Mouse (Mus musculus) intestine, postnatal 0 days (tissue): ENCODE results near the gene Stard5. TPM values are rescaled to one million over a fixed set of nuclear protein-coding genes. Genes with fewer than 3 reads are reported as not detected.

Experiments
- ATAC-seq: fragments of 200-750 bp; cut with Nextera tagmentation; 2 replicates; pipeline ENCODE4 v1.8.0; 2017; ENCODE audit warnings: mild to moderate bottlenecking, moderate TSS enrichment, moderate library complexity
- H3K27ac ChIP-seq: fragments of 300-500 bp; sonication (generic); 2 replicates; pipeline ENCODE4 v1.5.1; 2014; ENCODE audit warnings: mild to moderate bottlenecking, low read depth, low read length, moderate library complexity
- H3K27me3 ChIP-seq: fragments of 300-500 bp; sonication (generic); replicated peaks from 2 replicates; pipeline ENCODE4 v1.6.1; 2014; ENCODE audit warnings: low read length, mixed read lengths; ENCODE audit not compliant: control insufficient read depth, insufficient read depth
- H3K36me3 ChIP-seq: fragments of 300-500 bp; sonication (generic); 2 replicates; pipeline ENCODE4 v1.6.1; 2014; ENCODE audit warnings: mild to moderate bottlenecking, moderate library complexity; ENCODE audit not compliant: control insufficient read depth, insufficient read depth
- H3K4me1 ChIP-seq: fragments of 300-500 bp; sonication (generic); replicated peaks from 2 replicates; pipeline ENCODE4 v1.6.1; 2014; ENCODE audit warnings: antibody characterized with exemption, low read length, mixed read lengths; ENCODE audit not compliant: control insufficient read depth, insufficient read depth
- H3K4me2 ChIP-seq: fragments of 300-500 bp; sonication (generic); replicated peaks from 2 replicates; pipeline ENCODE4 v1.6.1; 2014; ENCODE audit warnings: low read depth, mild to moderate bottlenecking, moderate library complexity
- H3K4me3 ChIP-seq: fragments of 300-500 bp; sonication (generic); 2 replicates; pipeline ENCODE4 v1.5.1; 2014; ENCODE audit warnings: low read depth, low read length
- H3K9ac ChIP-seq: fragments of 300-500 bp; sonication (generic); 2 replicates; pipeline ENCODE4 v1.6.1; 2014; ENCODE audit warnings: mild to moderate bottlenecking, low read depth, low read length
- H3K9me3 ChIP-seq: fragments of 300-500 bp; sonication (generic); 2 replicates; pipeline ENCODE4 v1.6.1; 2016; ENCODE audit warnings: mixed run types; ENCODE audit not compliant: control insufficient read depth
- CTCF ChIP-seq: sonication (generic); IDR thresholded peaks from 2 replicates; pipeline ENCODE4 v1.5.1; 2016; ENCODE audit warnings: low read depth, mild to moderate bottlenecking, control low read depth, antibody characterized with exemption, moderate library complexity
- WGBS: fragments of 180-500 bp; shearing (Covaris S2); extraction: QIAGEN DNeasy Blood & Tissue Kit; methylation state at CpG from one replicate; pipeline ENCODE4 v1.1.7; 2014; 5-methylcytosine and 5-hydroxymethylcytosine counted together
- polyA plus RNA-seq: library from polyadenylated mRNA; unstranded; fragments of >200 nt; fragmentation: Nextera tagmentation; extraction: Ambion mirVana; gene quantifications from 2 replicates; pipeline ENCODE4 v1.2.1, GENCODE M21; 2015

The Stard5 gene
- polyA plus RNA-seq, 1 experiment from 2014 or later: 67.6 TPM

- TF ChIP-seq CTCF: no peak
- Histone ChIP-seq H3K4me3 (no peak overlapping the region), H3K27ac (peak overlapping the region; percentile 2; the same call in 1 of the 2 replicates), H3K27me3 (no peaks in the 10 kb centered on the region), H3K9ac (no peak overlapping the region), H3K36me3 (no peaks in the 10 kb centered on the region), H3K4me2 (peak overlapping the region; percentile 4; the same call in 1 of the 2 replicates), H3K4me1 (peaks cover 8% of the 10 kb centered on the region), H3K9me3 (no peaks in the 10 kb centered on the region)
- 52% methylated on average over 5 of the region's 5 CpGs for WGBS
- no peak for ATAC-seq
Observed at GRCm38 (mm10) chr7:83654938-83655630, 23.3 kb downstream of the Stard5 start.

- Histone ChIP-seq H3K4me1 (peaks cover 6% of the 10 kb centered on the region), H3K9me3 (no peaks in the 10 kb centered on the region), H3K9ac (no peak overlapping the region), H3K4me2 (no peak overlapping the region), H3K27ac (peak overlapping the region; percentile 46; the same call in 1 of the 2 replicates), H3K4me3 (no peak overlapping the region), H3K27me3 (no peaks in the 10 kb centered on the region), H3K36me3 (no peaks in the 10 kb centered on the region)
- TF ChIP-seq CTCF: no peak
- ATAC-seq: no peak
- WGBS: 54% methylated on average over 1 of the region's 1 CpGs
Observed at GRCm38 (mm10) chr7:83658716-83659115, 27.0 kb downstream of the Stard5 start.

GRCm38 (mm10) chr7:83659159-83660065 is 27.7 kb downstream of the Stard5 start:
- H3K27ac ChIP-seq: peak overlapping the region; percentile 46
- peak; percentile 57 for ATAC-seq
- peak; percentile 29; the same call in 1 of the 2 replicates for TF ChIP-seq CTCF

GRCm38 (mm10) chr7:83660273-83660691 is 28.5 kb downstream of the Stard5 start:
- H3K4me3 ChIP-seq: no peak overlapping the region
- H3K9ac ChIP-seq: no peak overlapping the region
- no peaks in the 10 kb centered on the region for H3K36me3 ChIP-seq
- no peak overlapping the region for H3K27ac ChIP-seq
- no peak for ATAC-seq
- H3K4me2 ChIP-seq: no peak overlapping the region
- H3K9me3 ChIP-seq: no peaks in the 10 kb centered on the region
- TF ChIP-seq CTCF: peak; percentile 42; the same call in 1 of the 2 replicates
- H3K27me3 ChIP-seq: no peaks in the 10 kb centered on the region
- peaks cover 6% of the 10 kb centered on the region for H3K4me1 ChIP-seq
- 93% methylated on average over 11 of the region's 11 CpGs for WGBS

More at GRCm38 (mm10) chr7:83659159-83660065, 27.7 kb downstream of the Stard5 start:
- H3K27me3 ChIP-seq: no peaks in the 10 kb centered on the region
- H3K9me3 ChIP-seq: no peaks in the 10 kb centered on the region
- H3K4me1 ChIP-seq: peaks cover 5% of the 10 kb centered on the region
- H3K4me2 ChIP-seq: no peak overlapping the region
- no peaks in the 10 kb centered on the region for H3K36me3 ChIP-seq
- 63% methylated on average over 9 of the region's 9 CpGs for WGBS
- H3K9ac ChIP-seq: no peak overlapping the region
- H3K4me3 ChIP-seq: no peak overlapping the region

- WGBS: 93% methylated on average over 10 of the region's 10 CpGs
- Histone ChIP-seq H3K4me3 (no peak overlapping the region), H3K4me2 (no peak overlapping the region), H3K36me3 (no peaks in the 10 kb centered on the region), H3K9ac (no peak overlapping the region), H3K27me3 (no peaks in the 10 kb centered on the region), H3K9me3 (no peaks in the 10 kb centered on the region), H3K4me1 (peaks cover 10% of the 10 kb centered on the region), H3K27ac (no peak overlapping the region)
- TF ChIP-seq CTCF: no peak
- ATAC-seq: no peak
Observed at GRCm38 (mm10) chr7:83661031-83661430, 29.3 kb downstream of the Stard5 start.

- Histone ChIP-seq H3K4me1 (peaks cover 15% of the 10 kb centered on the region), H3K36me3 (no peaks in the 10 kb centered on the region), H3K27me3 (no peaks in the 10 kb centered on the region), H3K9me3 (no peaks in the 10 kb centered on the region), H3K27ac (no peak overlapping the region), H3K4me2 (no peak overlapping the region), H3K4me3 (no peak overlapping the region), H3K9ac (no peak overlapping the region)
- 99% methylated on average over 3 of the region's 3 CpGs for WGBS
- ATAC-seq: no peak
- TF ChIP-seq CTCF: no peak
Observed at GRCm38 (mm10) chr7:83661763-83662162, 30.0 kb downstream of the Stard5 start.
